In the genomic region with DNA sequence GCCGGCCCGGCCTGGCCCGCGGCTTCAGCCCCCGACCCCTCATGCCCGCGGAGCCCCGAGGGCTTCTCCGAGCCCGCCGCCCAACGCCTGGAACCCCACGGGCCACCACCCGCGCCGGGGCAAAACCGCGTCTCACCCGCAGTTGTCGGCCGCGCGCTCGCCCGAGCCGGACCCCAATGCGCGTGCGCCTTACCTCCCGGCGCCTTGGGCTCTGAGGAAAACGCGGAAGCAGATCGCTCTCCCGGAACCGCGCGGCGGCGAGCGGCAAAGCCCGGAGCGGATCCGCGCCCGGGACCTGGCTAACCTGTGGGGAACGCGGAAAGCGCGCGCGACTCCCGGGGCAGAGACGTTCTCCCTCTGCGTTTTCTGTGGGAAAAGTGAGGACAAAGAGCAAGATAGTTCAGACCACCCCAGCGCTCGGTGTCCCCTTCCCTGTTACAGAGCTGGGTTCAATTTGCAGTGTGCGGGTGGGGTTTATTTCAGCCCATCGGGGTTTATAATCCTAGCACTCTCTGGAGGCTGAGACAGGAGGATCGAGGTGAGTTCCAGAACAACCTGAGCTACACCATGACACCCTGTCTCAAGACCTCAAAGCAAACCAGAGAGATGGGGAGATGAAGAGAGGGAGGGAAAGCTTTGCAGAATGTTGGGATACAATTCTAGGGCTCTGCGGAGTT, we compare ENCODE assay signal across 8 mouse cellular contexts. TPM values are rescaled to one million over a fixed set of nuclear protein-coding genes. Genes with fewer than 3 reads are reported as not detected.
DNase-seq lines count a peak whose midpoint lies in the region; ATAC-seq lines count a peak whose summit lies in the region.

TSS of gene Kansl3 (minus strand) at position 213 of the 677 bp plus-strand sequence.

- ATAC-seq in heart, embryonic 13.5 days (ENCODE audit: extremely low read depth, insufficient number of reproducible peaks, low FRiP score, low TSS enrichment): peak; percentile 79
- peak; percentile 83 for ATAC-seq in liver, embryonic 13.5 days (ENCODE audit: low read depth)
- ATAC-seq in stomach, embryonic 16.5 days (ENCODE audit: insufficient read depth, low FRiP score): peak; percentile 89

- peaks cover 25% of the 10 kb centered on the region for H3K36me3 ChIP-seq in heart, embryonic 13.5 days
- peaks cover 21% of the 10 kb centered on the region for H3K36me3 ChIP-seq in liver, embryonic 13.5 days
- 0 out of 2 replicates have a peak, but pooled peaks cover 5% of the 10 kb centered on the region for H3K36me3 ChIP-seq in stomach, embryonic 16.5 days (ENCODE audit: control insufficient read depth, insufficient read depth, low read length)

- H3K4me1 ChIP-seq in brown adipose tissue, adult 24 weeks (ENCODE audit: control insufficient read depth, insufficient read depth, insufficient read length, low read length): 0 out of 2 replicates have a peak, but pooled peaks cover 10% of the 10 kb centered on the region
- H3K4me1 ChIP-seq in heart, embryonic 13.5 days: peaks cover 14% of the 10 kb centered on the region
- H3K4me1 ChIP-seq in liver, embryonic 13.5 days (replicated peaks): peaks cover 38% of the 10 kb centered on the region
- peaks cover 9% of the 10 kb centered on the region for H3K4me1 ChIP-seq in stomach, embryonic 16.5 days (ENCODE audit: control insufficient read depth, insufficient read depth, low read length)

- H3K27me3 ChIP-seq in heart, embryonic 13.5 days (replicated peaks): no peaks in the 10 kb centered on the region
- peaks cover 16% of the 10 kb centered on the region; the same call in 1 of the 2 replicates for H3K27me3 ChIP-seq in liver, embryonic 13.5 days
- no peaks in the 10 kb centered on the region for H3K27me3 ChIP-seq in stomach, embryonic 16.5 days (ENCODE audit: control insufficient read depth, insufficient read depth, low read length)

- H3K4me3 ChIP-seq in brown adipose tissue, adult 24 weeks (ENCODE audit: insufficient read depth, low read depth, low read length): peak within 1 kb of the TSS; percentile 67
- H3K4me3 ChIP-seq in heart, embryonic 13.5 days: peak within 1 kb of the TSS; percentile 72
- peak within 1 kb of the TSS; percentile 77 for H3K4me3 ChIP-seq in liver, embryonic 13.5 days (replicated peaks)
- H3K4me3 ChIP-seq in stomach, embryonic 16.5 days (replicated peaks; ENCODE audit: low read length): peak within 1 kb of the TSS; percentile 90

- H3K27ac ChIP-seq in brown adipose tissue, adult 24 weeks (replicated peaks; ENCODE audit: low read depth, low read length): peak within 1 kb of the TSS; percentile 75
- H3K27ac ChIP-seq in heart, embryonic 13.5 days (replicated peaks): peak within 1 kb of the TSS; percentile 76
- H3K27ac ChIP-seq in liver, embryonic 13.5 days: peak within 1 kb of the TSS; percentile 83
- H3K27ac ChIP-seq in stomach, embryonic 16.5 days (ENCODE audit: low read length): peak within 1 kb of the TSS; percentile 76; the same call in 1 of the 2 replicates

- WGBS in heart, embryonic 13.5 days: 3% methylated on average over 59 of the region's 61 CpGs
- 3% methylated on average over 61 of the region's 61 CpGs for WGBS in liver, embryonic 13.5 days (ENCODE audit: insufficient replicate concordance)
- 4% methylated on average over 57 of the region's 61 CpGs for WGBS in stomach, embryonic 16.5 days

- peak within 1 kb of the TSS; percentile 92 for H3K9ac ChIP-seq in heart, embryonic 13.5 days
- peak within 1 kb of the TSS; percentile 92 for H3K9ac ChIP-seq in liver, embryonic 13.5 days
- peak within 1 kb of the TSS; percentile 96 for H3K9ac ChIP-seq in stomach, embryonic 16.5 days (ENCODE audit: low read length)

- DNase-seq in CD4-positive, CD25-positive, alpha-beta regulatory T cell, adult 2 months (ENCODE audit: low read depth, low spot score): peak; percentile 95
- peak; percentile 13 for DNase-seq in fat pad, adult 2 months (ENCODE audit: extremely low read depth, low read depth, low spot score)
- peak; percentile 95 for DNase-seq in kidney, postnatal 10 days
- DNase-seq in liver, embryonic 13.5 days: peak; percentile 89
- DNase-seq in neural tube, embryonic 10.5 days (ENCODE audit: extremely low spot score, low spot score): peak; percentile 96

- peak within 1 kb of the TSS; percentile 81 for H3K4me2 ChIP-seq in heart, embryonic 13.5 days
- peak within 1 kb of the TSS; percentile 80 for H3K4me2 ChIP-seq in liver, embryonic 13.5 days
- H3K4me2 ChIP-seq in stomach, embryonic 16.5 days (ENCODE audit: low read depth, low read length): peak within 1 kb of the TSS; percentile 85

- H3K9me3 ChIP-seq in heart, embryonic 13.5 days: no peaks in the 10 kb centered on the region
- H3K9me3 ChIP-seq in liver, embryonic 13.5 days (replicated peaks): no peaks in the 10 kb centered on the region
- no peaks in the 10 kb centered on the region for H3K9me3 ChIP-seq in stomach, embryonic 16.5 days (replicated peaks; ENCODE audit: control insufficient read depth, low read length)

RNA-seq across cellular contexts. Expression of gene Kansl3, which starts in this region (rescaled TPM):
- 26.9 and 35.3 TPM in 2 replicates for polyA plus RNA-seq in brown adipose tissue, adult 24 weeks (2012; ENCODE audit: insufficient read depth, insufficient read length, missing spikeins)
- polyA plus RNA-seq in heart, embryonic 13.5 days (2015; fragmentation: Nextera tagmentation; extraction: Ambion mirVana): 39.0 and 39.5 TPM in 2 replicates
- polyA plus RNA-seq in liver, embryonic 13.5 days (2015; fragmentation: Nextera tagmentation; extraction: Ambion mirVana): 10.9 and 12.2 TPM in 2 replicates
- polyA plus RNA-seq in stomach, embryonic 16.5 days (2015; fragmentation: Nextera tagmentation; extraction: Ambion mirVana): 40.6 and 41.1 TPM in 2 replicates

Comparison
In these comparisons a context has a peak if more than half of its experiments do, and no peak if none do; other contexts are left out.
1. Peak in every context shown above with its lines: DNase-seq, ATAC-seq, H3K4me3 ChIP-seq and H3K27ac ChIP-seq.
2. DNase-seq: peak in every context shown above with its lines; median percentile 96 in neural tube, embryonic 10.5 days; 95 in CD4-positive, CD25-positive, alpha-beta regulatory T cell, adult 2 months; 95 in kidney, postnatal 10 days; 89 in liver, embryonic 13.5 days; 13 in fat pad, adult 2 months.